In the genomic region with DNA sequence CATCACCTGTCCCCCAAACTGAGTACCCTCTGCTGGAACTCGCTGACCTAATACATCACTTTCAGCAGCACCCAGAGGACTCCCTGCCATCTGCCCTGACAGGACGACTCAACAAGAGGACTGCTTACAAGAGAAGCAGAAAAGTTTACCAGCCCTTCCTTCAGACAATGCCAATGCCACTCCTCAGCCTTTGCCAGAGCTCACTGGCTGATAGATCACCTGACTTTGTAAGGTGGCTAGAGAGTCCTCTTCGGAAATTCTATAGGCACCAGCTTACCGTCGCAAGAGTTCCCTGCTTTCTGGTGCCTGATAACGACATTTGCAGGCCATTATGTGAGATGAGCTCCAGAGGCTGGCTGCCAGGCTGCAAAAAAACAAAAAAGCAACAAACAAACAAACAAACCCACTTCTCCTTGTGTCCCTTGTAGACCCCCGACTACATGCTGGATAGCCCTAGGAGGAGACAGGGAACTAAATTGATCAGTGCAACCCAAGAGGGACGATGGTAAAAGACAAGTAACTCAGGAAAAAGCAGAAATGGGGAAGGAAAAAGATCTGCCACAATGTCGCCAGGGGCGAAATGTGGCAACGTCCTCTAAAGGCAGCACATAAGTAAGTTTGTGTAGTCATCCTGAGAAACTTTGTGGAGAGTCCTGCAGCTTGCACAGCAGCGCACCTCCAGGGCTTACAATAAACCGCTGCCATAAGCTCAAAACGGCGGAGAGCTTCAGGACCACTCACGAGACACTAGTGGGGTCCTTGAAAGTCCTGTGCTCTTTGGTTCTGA, we compare ENCODE assay signal across 8 mouse cellular contexts. TPM values are rescaled to one million over a fixed set of nuclear protein-coding genes. Genes with fewer than 3 reads are reported as not detected.
DNase-seq lines count a peak whose midpoint lies in the region; ATAC-seq and TF ChIP-seq lines count a peak whose summit lies in the region.

No protein-coding gene starts in this region.

- TF ChIP-seq POLR2A in myocyte (IDR thresholded peaks at IDR 0.05; ENCODE audit: insufficient read length, low read depth) = no peak

- H3K27me3 ChIP-seq in kidney, embryonic 16.5 days (ENCODE audit: insufficient read depth, low read length) = no peaks in the 10 kb centered on the region
- no peaks in the 10 kb centered on the region for H3K27me3 ChIP-seq in intestine, embryonic 14.5 days (replicated peaks; ENCODE audit: control insufficient read depth, insufficient read depth, low read length)
- H3K27me3 ChIP-seq in myocyte (ENCODE audit: control insufficient read depth, insufficient read depth, insufficient read length) = no peaks in the 10 kb centered on the region

- peak overlapping the region; percentile 91 for H3K4me3 ChIP-seq in kidney, embryonic 16.5 days (ENCODE audit: low read length)
- peak overlapping the region; percentile 79 for H3K4me3 ChIP-seq in intestine, embryonic 14.5 days (ENCODE audit: low read depth, low read length)
- H3K4me3 ChIP-seq in myocyte = peak overlapping the region; percentile 69

- peaks cover 5% of the 10 kb centered on the region for H3K79me2 ChIP-seq in myocyte (ENCODE audit: control insufficient read depth, insufficient read depth)

- H3ac ChIP-seq in myocyte (ENCODE audit: control insufficient read depth, insufficient read length) = no peak overlapping the region

- H3K27ac ChIP-seq in kidney, embryonic 16.5 days (ENCODE audit: low read length) = peak overlapping the region; percentile 78
- peak overlapping the region; percentile 71; the same call in 1 of the 2 replicates for H3K27ac ChIP-seq in intestine, embryonic 14.5 days (ENCODE audit: low read depth)

- H3K9me3 ChIP-seq in kidney, embryonic 16.5 days (ENCODE audit: low read length) = no peaks in the 10 kb centered on the region
- no peaks in the 10 kb centered on the region for H3K9me3 ChIP-seq in intestine, embryonic 14.5 days (ENCODE audit: control insufficient read depth, low read length)

- 0 out of 2 replicates have a peak, but pooled peaks have one; percentile 4 for ATAC-seq in kidney, embryonic 16.5 days (ENCODE audit: low FRiP score, low TSS enrichment)
- ATAC-seq in intestine, embryonic 14.5 days (replicated peaks; ENCODE audit: low FRiP score, low TSS enrichment, low read depth) = no peak

- 30% methylated on average over 16 of the region's 16 CpGs for WGBS in kidney, embryonic 16.5 days
- 29% methylated on average over 16 of the region's 16 CpGs for WGBS in intestine, embryonic 14.5 days

- peak overlapping the region; percentile 88 for H3K4me2 ChIP-seq in kidney, embryonic 16.5 days (replicated peaks; ENCODE audit: low read depth, low read length)
- H3K4me2 ChIP-seq in intestine, embryonic 14.5 days (ENCODE audit: low read length) = peak overlapping the region; percentile 97
- peak overlapping the region; percentile 83 for H3K4me2 ChIP-seq in myocyte (ENCODE audit: low read depth)

- peaks cover 13% of the 10 kb centered on the region for H3K4me1 ChIP-seq in kidney, embryonic 16.5 days (ENCODE audit: insufficient read depth, low read length)
- H3K4me1 ChIP-seq in intestine, embryonic 14.5 days (replicated peaks; ENCODE audit: control insufficient read depth, insufficient read depth, low read length) = peaks cover 14% of the 10 kb centered on the region

- peaks cover 10% of the 10 kb centered on the region for H3K36me3 ChIP-seq in kidney, embryonic 16.5 days (ENCODE audit: insufficient read depth, low read length)
- H3K36me3 ChIP-seq in intestine, embryonic 14.5 days (ENCODE audit: control insufficient read depth, insufficient read depth, low read length) = peaks cover 37% of the 10 kb centered on the region
- peaks cover 2% of the 10 kb centered on the region for H3K36me3 ChIP-seq in myocyte (ENCODE audit: control insufficient read depth, insufficient read depth)

- DNase-seq in kidney, postnatal 25 days = no peak
- peak; percentile 37 for DNase-seq in c-Kit-positive CD71-positive TER-119-positive erythroid progenitor cells, embryonic 14.5 days (ENCODE audit: low spot score)
- no peak for DNase-seq in intestine, embryonic 14.5 days (ENCODE audit: low spot score)
- DNase-seq in T-cell, adult 2 months (ENCODE audit: low spot score) = no peak
- DNase-seq in cerebellum, postnatal 25 days = no peak
- no peak for DNase-seq in adipocyte (ENCODE audit: low spot score)

- peak overlapping the region; percentile 89 for H3K9ac ChIP-seq in kidney, embryonic 16.5 days (replicated peaks; ENCODE audit: low read length)
- peak overlapping the region; percentile 70 for H3K9ac ChIP-seq in intestine, embryonic 14.5 days (ENCODE audit: low read length)

TF ChIP-seq in myocyte, 11 proteins besides CTCF, POLR2A, EP300 and RAD21:
- TF ChIP-seq CEBPB (IDR thresholded peaks at IDR 0.05; ENCODE audit: insufficient read depth, poor library complexity, severe bottlenecking) (no peak), TCF3 (IDR thresholded peaks at IDR 0.05; ENCODE audit: insufficient read length, low read depth) (no peak), POLR2AphosphoS2 (IDR thresholded peaks at IDR 0.05; ENCODE audit: insufficient read length, low read depth) (no peak), SRF (IDR thresholded peaks at IDR 0.05; ENCODE audit: control insufficient read depth, insufficient read length, low read depth) (no peak), MYOG (IDR thresholded peaks at IDR 0.05; ENCODE audit: control insufficient read depth in 1 of 3, insufficient read depth in 1 of 3, insufficient read length in 2 of 3, low read depth in 2 of 3) (no peak), E2F4 (IDR thresholded peaks at IDR 0.05; ENCODE audit: insufficient read depth) (no peak), USF1 (IDR thresholded peaks at IDR 0.05; ENCODE audit: low read depth) (no peak), MYOD1 (IDR thresholded peaks at IDR 0.05; ENCODE audit: control insufficient read depth in 1 of 3, insufficient read length in 2 of 3, low read depth in 2 of 3) (no peak), TCF12 (IDR thresholded peaks at IDR 0.05; ENCODE audit: insufficient read depth, poor library complexity, severe bottlenecking) (no peak), REST (IDR thresholded peaks at IDR 0.05; ENCODE audit: insufficient read depth, insufficient read length) (no peak), MAX (IDR thresholded peaks at IDR 0.05; ENCODE audit: low read depth) (no peak)

RNA-seq across cellular contexts. Expression of gene Mrpl55, which starts 0.9 kb away (rescaled TPM):
- polyA plus RNA-seq in kidney, embryonic 16.5 days (2015; fragmentation: Nextera tagmentation; extraction: Ambion mirVana) = 103 and 104 TPM in 2 replicates
- polyA plus RNA-seq in intestine, embryonic 14.5 days (2014; fragmentation: Nextera tagmentation; extraction: Ambion mirVana) = 107 and 117 TPM in 2 replicates
- polyA plus RNA-seq in myocyte (2012; fragmentation: generic; extraction: Trizol) = 36.0 TPM

RNA-seq across cellular contexts. Expression of gene 2310033P09Rik, which starts 6.7 kb away (rescaled TPM):
- 33.6 and 34.7 TPM in 2 replicates for polyA plus RNA-seq in kidney, embryonic 16.5 days (2015; fragmentation: Nextera tagmentation; extraction: Ambion mirVana)
- 29.9 and 33.5 TPM in 2 replicates for polyA plus RNA-seq in intestine, embryonic 14.5 days (2014; fragmentation: Nextera tagmentation; extraction: Ambion mirVana)
- polyA plus RNA-seq in myocyte (2012; fragmentation: generic; extraction: Trizol) = 13.3 TPM

RNA-seq across cellular contexts. Expression of gene Guk1, which starts 9.4 kb away (rescaled TPM):
- polyA plus RNA-seq in kidney, embryonic 16.5 days (2015; fragmentation: Nextera tagmentation; extraction: Ambion mirVana) = 134 and 141 TPM in 2 replicates
- 142 and 143 TPM in 2 replicates for polyA plus RNA-seq in intestine, embryonic 14.5 days (2014; fragmentation: Nextera tagmentation; extraction: Ambion mirVana)
- polyA plus RNA-seq in myocyte (2012; fragmentation: generic; extraction: Trizol) = 63.5 TPM

RNA-seq across cellular contexts. Expression of gene Gjc2, which starts 18.4 kb away (rescaled TPM):
- 0.36 and 0.67 TPM in 2 replicates for polyA plus RNA-seq in kidney, embryonic 16.5 days (2015; fragmentation: Nextera tagmentation; extraction: Ambion mirVana)
- polyA plus RNA-seq in intestine, embryonic 14.5 days (2014; fragmentation: Nextera tagmentation; extraction: Ambion mirVana) = 0.42 and 0.55 TPM in 2 replicates
- polyA plus RNA-seq in myocyte (2012; fragmentation: generic; extraction: Trizol) = 0.04 TPM

RNA-seq across cellular contexts. Expression of gene Arf1, which starts 26.7 kb away (rescaled TPM):
- 760 and 797 TPM in 2 replicates for polyA plus RNA-seq in kidney, embryonic 16.5 days (2015; fragmentation: Nextera tagmentation; extraction: Ambion mirVana)
- 618 and 641 TPM in 2 replicates for polyA plus RNA-seq in intestine, embryonic 14.5 days (2014; fragmentation: Nextera tagmentation; extraction: Ambion mirVana)
- 500 TPM for polyA plus RNA-seq in myocyte (2012; fragmentation: generic; extraction: Trizol)
